Mouse (Mus musculus) adrenal gland, postnatal 36 days (tissue): ENCODE results near the gene Rpa3. TPM values are rescaled to one million over a fixed set of nuclear protein-coding genes. Genes with fewer than 3 reads are reported as not detected.
A peak's percentile ranks its signal among the peaks of the same experiment; 100 is the strongest.

ENCODE experiments used
- DNase-seq, 2 experiments: peaks; one replicate each; pipeline ENCODE4 v3.0.0; 2021; ENCODE audit warnings: mixed read lengths in 1 of 2
- long read RNA-seq, 2 experiments: library from polyadenylated mRNA; stranded (forward); transcript quantifications; one replicate each; pipeline ENCODE4 v2.0.0; 2021; ENCODE audit warnings: borderline sequencing depth in 2 of 2
- total RNA-seq, 2 experiments: library from RNA; stranded (reverse); gene quantifications; 2 replicates each; pipeline ENCODE4 v1.2.3; 2021

Rpa3 gene
- total RNA-seq: 10 to 100 TPM; 19.4 to 23.0 TPM
- long read RNA-seq, experiment 1, transcript Rpa3-201 (4 exons, 670 nt): major isoform, 28 of 42 reads
- long read RNA-seq, experiment 1, partial matches to known transcripts: 6 of 42 reads
- long read RNA-seq, experiment 1, other reads (novel, unspliced or antisense): 6 of 42 reads
- long read RNA-seq, experiment 2, transcript Rpa3-201 (4 exons, 670 nt): major isoform, 14 of 15 reads
- long read RNA-seq, experiment 2, partial matches to known transcripts: 0 of 15 reads
- long read RNA-seq, experiment 2, other reads (novel, unspliced or antisense): 1 of 15 reads

DNA sequence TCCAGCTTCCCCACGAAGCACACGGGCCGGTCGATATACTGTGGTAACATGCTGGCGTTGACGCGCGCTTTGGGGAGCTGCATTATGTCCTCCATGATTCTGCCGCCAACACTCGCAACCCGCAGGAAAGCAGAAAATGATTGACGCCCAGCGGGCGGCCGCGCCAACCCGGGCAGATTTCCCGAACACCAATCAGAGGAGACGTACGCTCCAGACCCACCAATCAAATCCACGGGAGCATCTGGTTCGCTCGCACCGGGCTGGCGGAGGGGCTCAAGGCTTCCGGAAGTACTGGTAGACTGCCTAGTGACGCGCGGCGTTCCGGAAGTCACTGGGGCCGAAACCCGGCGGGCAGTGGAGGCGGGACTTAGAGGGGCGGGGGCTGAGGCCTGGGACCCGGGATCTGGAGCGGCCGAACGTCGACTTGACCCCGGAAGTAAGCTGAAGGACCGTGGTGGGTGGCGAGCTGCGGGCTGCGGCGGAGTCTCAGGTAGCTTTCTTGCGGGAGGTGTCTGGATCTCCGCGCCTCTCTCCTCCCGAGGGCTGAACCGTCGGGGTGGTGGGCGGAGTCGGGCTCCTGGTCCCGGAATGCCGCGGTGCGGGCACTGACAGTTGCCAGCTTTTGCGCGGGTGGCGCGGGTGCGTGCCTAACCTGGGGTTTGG is at the start of gene Rpa3, which contains the start of the genes Umad1 and Gm45062:
Gene Rpa3 (minus strand): TSS at position 170 of the 663 bp plus-strand sequence.
Gene Umad1 (plus strand): TSS at position 285 of the 663 bp plus-strand sequence.
Gene Gm45062 (plus strand): TSS at position 447 of the 663 bp plus-strand sequence.
- peak; percentile 98 for DNase-seq

DNA sequence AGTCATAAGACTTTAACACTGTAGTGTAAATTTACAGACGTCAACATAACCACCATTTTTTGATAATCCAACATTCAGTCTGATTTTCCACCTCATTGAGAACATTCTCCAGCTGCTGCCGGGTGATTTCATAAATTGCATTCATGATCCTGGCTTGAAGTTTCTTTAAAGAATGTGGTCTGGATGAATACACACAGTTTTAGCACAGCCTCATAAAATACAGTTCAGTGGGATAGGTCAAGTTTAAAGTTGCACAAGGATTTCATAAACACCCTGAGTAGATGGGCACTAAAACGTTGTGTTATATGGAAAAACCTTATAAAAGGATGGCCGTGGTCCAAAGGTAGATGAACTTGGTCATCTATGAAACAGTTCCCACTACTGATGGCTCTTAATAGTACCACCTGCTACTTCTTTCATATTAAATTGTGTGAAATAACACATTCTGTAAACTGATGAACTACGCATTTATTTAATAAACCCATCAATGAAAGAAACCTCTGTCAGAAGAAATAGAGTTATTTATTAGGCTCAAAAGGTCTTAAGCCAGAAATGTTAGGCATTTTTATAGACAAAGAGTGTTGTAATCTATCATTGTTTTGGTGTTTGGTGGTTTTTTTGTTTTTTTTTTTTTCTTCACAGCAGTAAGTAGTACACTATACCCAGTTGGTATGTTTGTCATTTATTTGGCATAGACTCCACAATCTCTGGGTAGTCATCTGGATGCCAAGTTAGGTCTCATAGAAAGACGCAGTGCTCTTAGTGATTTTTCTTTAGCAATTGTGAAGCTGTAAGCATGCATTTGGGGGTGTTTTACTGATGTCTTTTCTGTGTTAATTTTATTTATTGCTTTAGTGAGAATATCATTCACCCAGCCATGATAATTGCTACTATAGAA is 49.2 kb upstream of the Rpa3 start:
- DNase-seq: no peak

- DNase-seq: no peak
Observed at GRCm38 (mm10) chr6:8299066-8299863, 40.3 kb upstream of the Rpa3 start.

GRCm38 (mm10) chr6:8294048-8294784 is 35.2 kb upstream of the Rpa3 start:
- DNase-seq: no peak

DNA sequence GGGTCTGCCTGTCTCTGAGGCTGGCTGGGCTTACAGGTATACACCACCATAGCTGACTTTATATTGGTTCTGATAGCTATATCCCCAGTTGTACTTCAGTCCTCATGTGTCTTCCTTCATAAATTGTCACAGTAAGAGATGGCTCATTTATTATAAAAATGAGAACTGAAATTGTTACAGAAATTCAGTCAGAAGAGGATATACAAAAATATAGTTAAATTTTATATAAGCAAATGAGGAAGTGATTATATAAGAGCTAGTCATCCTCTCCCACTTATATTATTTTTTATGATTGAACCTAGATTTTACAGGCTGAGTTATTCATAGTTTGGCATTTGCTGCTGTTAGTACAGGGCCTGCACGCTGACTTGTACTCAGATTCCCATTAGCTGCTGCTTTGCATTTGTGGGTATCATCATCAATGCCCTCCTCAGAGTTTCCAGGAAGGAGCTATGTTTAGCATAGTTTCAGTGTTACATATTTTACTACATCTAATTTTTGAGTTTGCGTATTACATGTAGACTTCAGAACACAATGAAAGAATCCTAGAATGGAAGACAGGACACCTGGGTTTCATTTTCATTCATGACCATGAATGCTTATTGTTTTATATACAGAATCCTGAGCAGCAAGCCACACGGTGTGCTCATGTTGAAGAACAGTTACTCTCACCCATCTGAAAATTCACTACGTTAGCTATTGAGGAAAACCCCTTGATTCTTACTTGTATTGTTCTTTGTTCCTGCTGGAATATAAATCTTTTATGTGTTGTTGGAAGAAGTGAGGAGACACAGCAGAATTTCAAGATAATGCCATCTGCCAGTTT is 30.0 kb upstream of the Rpa3 start:
- no peak for DNase-seq

GRCm38 (mm10) chr6:8286146-8286545 is 27.2 kb upstream of the Rpa3 start:
- no peak for DNase-seq

- no peak for DNase-seq
Observed at GRCm38 (mm10) chr6:8285401-8285960, 26.5 kb upstream of the Rpa3 start.

- no peak for DNase-seq
Observed at GRCm38 (mm10) chr6:8283255-8283654, 24.3 kb upstream of the Rpa3 start.

DNA sequence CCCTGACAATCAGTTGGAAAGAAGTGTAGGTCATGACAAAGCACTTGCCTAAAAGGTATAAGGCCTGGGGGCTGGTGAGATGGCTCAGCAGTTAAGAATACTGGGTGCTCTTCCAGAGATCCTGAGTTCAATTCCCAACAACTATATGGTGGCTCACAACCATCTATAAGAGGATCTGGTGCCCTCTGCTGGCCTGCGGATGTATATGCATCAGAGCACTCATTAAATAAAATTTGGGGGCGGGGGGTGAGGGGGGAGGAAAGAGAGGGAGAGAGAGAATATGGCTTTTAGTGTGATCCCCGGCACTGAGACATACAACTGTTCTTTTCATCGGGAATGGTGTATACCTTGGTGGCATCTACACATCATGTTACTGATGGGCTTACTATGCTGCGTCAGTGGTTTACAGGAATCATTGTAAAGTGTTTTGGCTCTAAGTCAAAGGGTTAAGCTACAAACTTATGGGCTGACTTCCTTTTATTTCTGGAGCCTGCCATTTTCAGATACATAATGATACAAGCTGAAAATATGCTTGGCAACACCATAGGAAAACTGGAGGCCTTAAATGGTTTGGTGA is 19.5 kb upstream of the Rpa3 start:
- DNase-seq: no peak

GRCm38 (mm10) chr6:8276431-8276830 is 17.5 kb upstream of the Rpa3 start:
- DNase-seq: no peak

DNA sequence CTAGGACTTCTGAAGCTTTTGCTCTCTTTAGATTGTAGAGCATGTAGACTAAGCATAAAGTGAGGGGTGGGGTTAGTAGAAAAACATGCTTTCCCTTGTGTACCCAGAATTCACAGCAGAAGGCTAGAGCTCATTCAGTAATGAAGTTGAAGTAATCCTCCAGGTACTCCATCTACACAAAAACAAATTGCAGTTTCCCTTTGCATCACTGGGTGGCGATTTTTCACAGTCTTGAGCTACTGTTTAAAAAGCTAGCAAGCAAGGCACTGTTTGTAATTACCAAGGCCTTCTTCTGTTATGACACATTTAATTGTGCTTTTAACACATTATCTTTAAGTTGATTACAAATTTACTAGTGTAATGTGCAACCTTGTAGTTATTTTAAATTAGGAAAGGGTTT is 16.1 kb upstream of the Rpa3 start:
- peak; percentile 34 to 67 for DNase-seq

- peak; percentile 55 to 61 for DNase-seq
Observed at GRCm38 (mm10) chr6:8274387-8275054, 15.5 kb upstream of the Rpa3 start.

- DNase-seq: no peak
Observed at GRCm38 (mm10) chr6:8271047-8271446, 12.1 kb upstream of the Rpa3 start.

DNA sequence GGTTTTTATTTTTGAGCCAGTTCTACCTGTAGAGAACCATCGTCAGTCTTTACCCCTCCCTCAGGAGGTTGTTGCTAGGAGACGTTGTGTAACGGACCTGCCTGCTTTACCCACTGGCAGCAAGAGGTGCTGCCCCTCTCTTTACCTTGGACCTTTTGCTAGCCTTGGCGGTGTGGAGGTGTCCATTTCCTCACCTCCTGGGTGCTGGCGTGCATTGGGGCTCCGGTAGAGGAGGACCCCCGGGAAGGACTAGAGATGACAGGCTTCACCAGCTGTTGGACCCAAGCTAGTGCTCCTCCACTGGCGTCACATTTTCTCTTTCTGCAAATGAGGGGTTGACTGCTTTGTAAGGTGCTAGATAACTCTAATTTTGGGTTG is 683 bp upstream of the Rpa3 start:
- no peak for DNase-seq

DNA sequence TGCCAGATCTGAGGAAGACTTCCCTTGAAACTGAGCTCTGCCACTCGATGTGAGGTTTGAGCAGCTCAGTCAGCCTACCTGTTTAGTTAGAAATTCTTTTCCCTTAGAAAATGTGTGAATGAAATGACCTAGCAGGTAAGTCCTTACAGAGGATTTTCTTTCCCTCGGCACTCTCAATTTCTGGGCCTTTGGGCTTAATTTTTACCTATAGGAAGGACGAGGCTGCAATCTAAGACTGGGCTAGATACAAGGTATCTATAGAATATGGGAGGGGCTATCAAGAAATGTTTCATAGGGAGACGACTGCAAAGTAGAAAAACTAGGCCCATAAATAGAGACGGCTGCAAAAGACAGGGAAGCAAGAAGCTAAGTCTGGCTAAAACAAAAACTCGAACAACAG is 657 bp downstream of the Rpa3 start:
- no peak for DNase-seq

DNA sequence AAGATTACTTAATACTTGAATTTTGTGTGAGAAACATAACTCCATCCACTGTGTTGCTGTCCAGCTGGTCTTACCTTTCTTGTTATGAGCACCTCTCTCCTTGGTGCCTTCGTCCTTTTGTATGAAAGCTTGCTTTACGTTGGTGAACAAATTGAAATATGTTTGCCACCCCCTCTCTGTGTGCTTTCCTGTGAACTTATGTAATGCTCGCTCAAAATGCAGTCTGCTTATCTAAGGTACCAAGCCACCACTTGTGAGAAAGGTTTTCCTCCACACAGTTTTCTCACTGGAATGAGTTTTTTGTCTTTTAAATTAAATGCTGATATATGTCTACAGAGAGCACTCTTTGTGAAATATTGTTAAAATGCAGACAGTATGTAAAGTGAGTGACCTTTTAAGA is 30.4 kb downstream of the Rpa3 start:
- no peak for DNase-seq

DNA sequence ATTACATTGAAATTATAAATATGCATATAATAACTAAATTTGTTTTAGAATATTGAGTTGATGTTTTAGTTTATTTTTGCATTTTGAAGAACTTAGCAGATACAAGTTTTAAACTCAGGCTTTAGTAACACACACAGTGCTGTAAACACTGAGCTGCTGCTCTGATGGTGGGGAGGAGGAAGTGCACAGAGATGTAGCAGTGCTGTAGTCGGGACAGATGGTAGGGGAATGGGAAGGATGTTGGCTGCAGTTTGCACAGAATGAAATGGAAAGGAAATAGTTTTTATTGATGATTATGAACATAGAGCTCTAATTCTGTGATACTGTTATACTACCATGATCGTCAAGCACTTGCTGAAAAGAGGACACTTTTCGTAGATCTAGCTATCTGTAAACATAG is 31.9 kb downstream of the Rpa3 start:
- DNase-seq: no peak

- DNase-seq: no peak
Observed at GRCm38 (mm10) chr6:8210661-8211060, 48.3 kb downstream of the Rpa3 start.

DNA sequence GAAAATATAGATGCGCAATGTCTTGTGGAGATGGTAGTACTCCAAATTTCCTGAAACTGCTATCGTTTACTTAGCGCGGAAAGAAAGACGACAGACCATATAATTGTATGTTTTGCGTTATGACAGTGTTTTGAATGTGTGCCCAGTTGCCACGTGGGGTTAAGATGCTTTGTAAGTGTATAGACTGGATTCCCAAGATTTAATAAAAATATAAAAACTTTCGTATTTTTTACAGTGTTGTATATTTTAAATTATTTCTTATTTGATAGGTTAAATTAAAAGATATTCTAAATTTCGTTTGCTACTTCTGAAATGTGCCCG is 49.1 kb downstream of the Rpa3 start:
- peak; percentile 6 to 12 for DNase-seq
